Mouse (Mus musculus) heart, postnatal 0 days (tissue): ENCODE measurements around the gene Kcnmb4. TPM values are rescaled to one million over a fixed set of nuclear protein-coding genes. Genes with fewer than 3 reads are reported as not detected.

ENCODE experiments used
- ATAC-seq: fragments of 200-750 bp; cut with Nextera tagmentation; 2 replicates; pipeline ENCODE4 v1.8.0; 2017; ENCODE audit warnings: low read depth, moderate number of reproducible peaks, moderate library complexity; ENCODE audit not compliant: insufficient read depth
- DNase-seq: peaks from one replicate; pipeline ENCODE4 v3.0.0-alpha.2; 2016; ENCODE audit warnings: low spot score
- H3K27ac ChIP-seq: fragments of 300-500 bp; sonication (generic); 2 replicates; pipeline ENCODE4 v1.5.1; 2014; ENCODE audit warnings: low read depth, mild to moderate bottlenecking
- H3K27me3 ChIP-seq: fragments of 300-500 bp; sonication (generic); 2 replicates; pipeline ENCODE4 v1.6.1; 2014; ENCODE audit warnings: low read length, mixed read lengths; ENCODE audit not compliant: control insufficient read depth, insufficient read depth
- H3K36me3 ChIP-seq: fragments of 300-500 bp; sonication (generic); replicated peaks from 2 replicates; pipeline ENCODE4 v1.6.1; 2014; ENCODE audit warnings: low read length, mixed read lengths; ENCODE audit not compliant: control insufficient read depth, insufficient read depth
- H3K4me1 ChIP-seq: fragments of 300-500 bp; sonication (generic); 2 replicates; pipeline ENCODE4 v1.6.1; 2014; ENCODE audit warnings: antibody characterized with exemption; ENCODE audit not compliant: control insufficient read depth, insufficient read depth
- H3K4me2 ChIP-seq: fragments of 300-500 bp; sonication (generic); 2 replicates; pipeline ENCODE4 v1.6.1; 2014; ENCODE audit warnings: low read depth, mild to moderate bottlenecking, low read length, moderate library complexity
- H3K4me3 ChIP-seq: fragments of 300-500 bp; sonication (generic); 2 replicates; pipeline ENCODE4 v1.5.1; 2014; ENCODE audit warnings: low read depth, low read length
- H3K9ac ChIP-seq: fragments of 300-500 bp; sonication (generic); replicated peaks from 2 replicates; pipeline ENCODE4 v1.6.1; 2014; ENCODE audit warnings: low read depth, low read length, mixed read lengths
- H3K9me3 ChIP-seq: fragments of 300-500 bp; sonication (generic); replicated peaks from 2 replicates; pipeline ENCODE4 v1.6.1; 2016; ENCODE audit warnings: low read length; ENCODE audit not compliant: control insufficient read depth
- CTCF ChIP-seq: IDR thresholded peaks from 2 replicates; pipeline ENCODE4 v1.5.1; 2016; ENCODE audit warnings: antibody characterized with exemption, control low read depth, low read depth
- EP300 ChIP-seq: IDR thresholded peaks from 2 replicates; pipeline ENCODE4 v1.6.1; 2016; ENCODE audit warnings: antibody characterized with exemption, low read depth
- WGBS: fragments of 180-500 bp; shearing (Covaris S2); extraction: QIAGEN DNeasy Blood & Tissue Kit; methylation state at CpG from one replicate; pipeline ENCODE4 v1.1.7; 2014; 5-methylcytosine and 5-hydroxymethylcytosine counted together
- polyA plus RNA-seq: library from polyadenylated mRNA; unstranded; fragments of >200 nt; fragmentation: Nextera tagmentation; extraction: Ambion mirVana; gene quantifications from 2 replicates; pipeline ENCODE4 v1.2.1, GENCODE M21; 2015
- total RNA-seq: library from RNA; depleted of rRNA; stranded (reverse); fragments of >200 nt; gene quantifications from 2 replicates; pipeline ENCODE4 v1.2.3, GENCODE M21; 2014; ENCODE audit warnings: low replicate concordance

Kcnmb4 gene
- total and polyA plus RNA-seq, 2 experiments from 2014 or later: 1.00 to 14.5 TPM

DNA sequence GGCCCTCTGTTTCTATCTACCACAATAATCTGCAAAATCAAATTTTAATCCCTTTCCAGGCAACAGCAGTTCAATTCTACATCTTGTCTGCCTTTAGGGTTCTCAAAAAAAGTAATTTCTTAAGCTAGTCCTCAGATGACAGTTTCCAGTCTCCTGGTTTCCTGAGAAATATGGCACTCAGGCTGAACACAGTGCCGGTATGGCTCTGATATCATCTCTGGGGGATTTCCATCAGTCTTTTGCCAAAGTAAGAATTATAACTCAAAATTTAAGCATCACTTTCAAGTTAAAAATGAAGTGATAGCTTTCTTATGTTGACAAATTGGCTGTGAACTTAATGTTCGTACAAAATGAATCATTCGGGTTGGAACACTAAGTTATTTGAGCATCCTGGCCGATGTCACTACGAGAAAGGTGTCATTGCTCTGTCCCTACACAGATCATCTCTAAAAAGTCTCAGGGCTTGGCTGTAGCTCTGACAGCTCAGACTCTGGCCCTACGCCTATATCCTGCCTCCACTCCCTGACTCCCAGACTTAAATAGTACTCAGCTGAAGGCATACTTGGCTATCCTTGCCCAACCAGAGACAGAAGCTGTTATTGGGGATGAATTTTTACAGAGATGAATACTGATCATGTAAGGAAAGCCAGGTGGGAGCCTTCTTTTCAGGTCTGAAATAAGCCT is 70.8 kb downstream of the Kcnmb4 start:
- Histone ChIP-seq H3K4me2 (no peak overlapping the region), H3K4me1 (no peaks in the 10 kb centered on the region), H3K27me3 (no peaks in the 10 kb centered on the region), H3K4me3 (no peak overlapping the region), H3K36me3 (no peaks in the 10 kb centered on the region), H3K27ac (no peak overlapping the region), H3K9ac (no peak overlapping the region), H3K9me3 (no peaks in the 10 kb centered on the region)
- DNase-seq (no peak), ATAC-seq (no peak)
- TF ChIP-seq EP300 (no peak), CTCF (no peak)
- 78% methylated on average over 6 of the region's 6 CpGs for WGBS

DNA sequence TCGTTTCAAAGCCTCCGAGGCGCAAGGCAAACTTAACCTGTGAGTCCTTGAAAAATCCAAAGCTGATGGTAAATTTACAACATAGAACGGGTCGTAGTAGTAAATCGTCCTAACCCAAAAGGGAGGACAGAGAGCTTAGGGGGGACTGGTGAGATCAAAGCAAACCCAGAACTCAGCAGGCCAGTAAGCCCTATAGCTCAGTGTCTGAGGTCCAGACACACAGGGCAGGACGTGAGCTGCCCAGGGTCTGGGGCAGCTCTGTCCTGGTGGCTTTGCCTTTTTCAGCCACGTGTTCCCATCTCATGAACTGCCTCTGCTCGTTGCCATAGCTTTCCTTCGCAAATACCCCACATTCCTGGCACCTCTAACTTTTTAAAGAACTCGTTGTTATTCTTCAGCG is 75.7 kb downstream of the Kcnmb4 start:
- ATAC-seq: no peak

DNA sequence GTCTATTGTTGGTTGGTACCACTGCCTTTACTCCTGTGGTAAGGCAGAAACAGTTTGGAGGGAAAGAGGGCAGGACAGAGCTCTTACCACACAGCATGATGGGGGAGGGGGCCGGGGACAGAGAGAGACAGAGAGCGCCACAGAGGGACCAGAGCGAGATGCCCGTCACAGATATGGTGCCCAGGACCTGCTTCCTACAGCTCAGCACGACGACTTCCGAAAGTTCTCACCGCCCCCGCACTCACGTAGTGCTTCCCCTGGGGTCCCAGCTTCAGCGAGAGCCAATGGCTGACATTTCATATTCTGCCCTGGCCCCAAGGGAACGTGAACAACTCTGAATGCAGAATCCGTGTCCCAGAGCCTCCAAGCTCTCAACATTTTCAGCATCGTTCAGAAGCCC is 76.1 kb downstream of the Kcnmb4 start:
- Histone ChIP-seq H3K4me3 (peak overlapping the region; percentile 2; the same call in 1 of the 2 replicates), H3K27ac (no peak overlapping the region), H3K4me1 (peaks cover 9% of the 10 kb centered on the region), H3K27me3 (no peaks in the 10 kb centered on the region), H3K9me3 (no peaks in the 10 kb centered on the region), H3K9ac (no peak overlapping the region), H3K36me3 (no peaks in the 10 kb centered on the region), H3K4me2 (peak overlapping the region; percentile 55)
- WGBS: 23% methylated on average over 14 of the region's 14 CpGs
- TF ChIP-seq EP300 (no peak), CTCF (no peak)
- DNase-seq (no peak), ATAC-seq (0 out of 2 replicates have a peak, but pooled peaks have one; percentile 27)

More for the DNA sequence above, 75.7 kb downstream of the Kcnmb4 start:
- 50% methylated on average over 12 of the region's 12 CpGs for WGBS
- H3K36me3 ChIP-seq: no peaks in the 10 kb centered on the region
- H3K9ac ChIP-seq: no peak overlapping the region
- no peak overlapping the region for H3K27ac ChIP-seq
- H3K4me1 ChIP-seq: peaks cover 9% of the 10 kb centered on the region
- no peaks in the 10 kb centered on the region for H3K9me3 ChIP-seq
- no peak for DNase-seq
- no peak for TF ChIP-seq CTCF
- no peak for TF ChIP-seq EP300
- H3K27me3 ChIP-seq: no peaks in the 10 kb centered on the region
- H3K4me3 ChIP-seq: 0 out of 2 replicates have a peak overlapping the region, but pooled peaks have one; percentile 2
- peak overlapping the region; percentile 55 for H3K4me2 ChIP-seq

DNA sequence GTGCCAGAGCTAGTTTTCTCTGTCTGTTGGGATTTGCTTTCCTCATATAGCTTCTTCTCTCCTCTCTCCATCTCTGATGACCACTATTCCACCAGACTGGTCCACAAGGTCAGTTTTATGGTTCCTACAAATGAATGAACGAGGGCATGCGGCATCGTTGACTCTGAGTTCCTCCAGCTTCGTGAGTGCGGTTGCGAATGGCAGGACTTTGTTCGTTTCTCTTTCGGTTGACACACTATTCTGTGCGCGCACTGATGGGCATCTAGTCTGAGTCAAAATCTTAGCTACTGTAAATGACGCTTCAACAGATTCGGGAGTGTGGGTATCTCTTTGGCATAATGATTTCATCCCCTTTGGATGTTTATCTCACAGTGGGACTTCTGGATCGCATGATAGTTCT is 76.7 kb downstream of the Kcnmb4 start:
- Histone ChIP-seq H3K9me3 (no peaks in the 10 kb centered on the region), H3K9ac (no peak overlapping the region), H3K36me3 (no peaks in the 10 kb centered on the region), H3K4me1 (peaks cover 9% of the 10 kb centered on the region), H3K27me3 (no peaks in the 10 kb centered on the region), H3K27ac (no peak overlapping the region), H3K4me3 (no peak overlapping the region), H3K4me2 (no peak overlapping the region)
- ATAC-seq (no peak), DNase-seq (no peak)
- WGBS: 92% methylated on average over 13 of the region's 13 CpGs
- TF ChIP-seq EP300 (no peak), CTCF (no peak)

DNA sequence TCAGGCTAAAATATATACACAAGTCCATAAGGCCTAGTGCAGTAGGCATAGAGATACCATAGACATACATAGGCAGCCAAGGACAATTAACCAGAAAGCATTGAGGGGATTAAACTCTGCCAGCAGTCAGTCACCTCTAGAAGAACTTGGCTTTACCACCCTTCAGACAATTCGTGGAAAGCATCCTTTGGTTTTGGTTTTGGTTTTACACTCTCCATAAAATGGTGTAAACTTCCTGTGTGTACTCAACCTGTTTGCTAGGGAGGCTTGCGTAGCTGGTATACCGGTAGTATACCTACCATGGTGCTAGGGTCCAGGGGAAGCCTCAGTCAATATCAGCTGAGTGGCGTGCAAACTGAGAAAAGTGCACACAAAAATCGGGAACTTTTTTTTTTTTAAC is 77.4 kb downstream of the Kcnmb4 start:
- Histone ChIP-seq H3K4me2 (no peak overlapping the region), H3K27me3 (no peaks in the 10 kb centered on the region), H3K4me3 (no peak overlapping the region), H3K36me3 (no peaks in the 10 kb centered on the region), H3K9me3 (no peaks in the 10 kb centered on the region), H3K4me1 (peaks cover 9% of the 10 kb centered on the region), H3K27ac (no peak overlapping the region), H3K9ac (no peak overlapping the region)
- 85% methylated on average over 5 of the region's 5 CpGs for WGBS
- DNase-seq (no peak), ATAC-seq (no peak)
- TF ChIP-seq CTCF: no peak
- TF ChIP-seq EP300: no peak

DNA sequence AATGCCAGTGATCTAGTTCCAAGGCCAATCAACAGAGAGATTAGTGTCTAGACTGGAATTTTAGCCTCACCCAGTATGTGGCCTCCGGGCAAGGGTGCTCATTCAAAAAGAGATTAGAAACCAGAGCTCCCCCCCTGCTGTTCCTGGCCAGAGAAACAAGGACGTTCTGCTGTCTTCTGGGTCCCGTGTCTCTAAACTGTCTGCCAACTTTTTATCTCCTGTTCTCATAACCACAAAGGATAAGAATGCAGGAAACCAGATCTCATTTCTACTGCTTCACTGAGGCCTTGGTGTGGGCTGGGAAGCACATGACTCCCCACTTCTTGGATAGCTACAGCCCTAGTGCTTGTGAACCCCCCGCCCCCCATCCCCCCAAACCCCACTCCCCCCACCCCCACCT is 79.1 kb downstream of the Kcnmb4 start:
- 0 out of 2 replicates have a peak, but pooled peaks have one; percentile 20 for TF ChIP-seq EP300
- TF ChIP-seq CTCF: no peak
- ATAC-seq (peak; percentile 53), DNase-seq (peak; percentile 23)
- Histone ChIP-seq H3K4me2 (no peak overlapping the region), H3K36me3 (no peaks in the 10 kb centered on the region), H3K27me3 (no peaks in the 10 kb centered on the region), H3K4me1 (peaks cover 9% of the 10 kb centered on the region), H3K9ac (no peak overlapping the region), H3K4me3 (no peak overlapping the region), H3K9me3 (no peaks in the 10 kb centered on the region), H3K27ac (no peak overlapping the region)
- WGBS: 7% methylated on average over 4 of the region's 4 CpGs
